Mouse (Mus musculus) Patski (cell line): ENCODE data around the gene Pmepa1. TPM values are rescaled to one million over a fixed set of nuclear protein-coding genes. Genes with fewer than 3 reads are reported as not detected.

Experiments
- ATAC-seq: fragments of 100-300 bp; one replicate; pipeline ENCODE4 v1.8.0; 2021
- CTCF ChIA-PET: fragments of 350-600 bp; sonication (Branson Sonifier 250); formaldehyde crosslinking; loops from one replicate; lab custom pipeline; 2022; ENCODE audit warnings: inconsistent platforms; lab: Charles Lee
- POLR2A ChIA-PET: fragments of 350-600 bp; sonication (Branson Sonifier 250); formaldehyde crosslinking; loops from one replicate; lab custom pipeline; 2022; ENCODE audit warnings: antibody characterized with exemption, inconsistent platforms; lab: Charles Lee
- DNase-seq: peaks from one replicate; pipeline ENCODE4 v3.0.0-alpha.2; 2011; ENCODE audit warnings: low read depth, low spot score
- H3K27me3 ChIP-seq: fragments of 371-371 bp; one replicate; pipeline ENCODE4 v1.5.1; 2021
- CTCF ChIP-seq: fragments of 100-300 bp; IDR thresholded peaks from one replicate; pipeline ENCODE4 v1.5.1; 2021
- in situ Hi-C: fragments of 300-500 bp; cut with MboI; formaldehyde crosslinking; loops from 3 replicates; pipeline ENCODE4 v1.11.1; 2018; ENCODE audit warnings: low pct_unique_long_range_greater_than_20kb, mixed read lengths
- polyA plus RNA-seq: library from polyadenylated mRNA; unstranded; gene quantifications from one replicate; pipeline ENCODE4 v1.2.3, GENCODE M21; 2021

The Pmepa1 gene
- polyA plus RNA-seq, 1 experiment from 2014 or later = 20.1 TPM

DNA sequence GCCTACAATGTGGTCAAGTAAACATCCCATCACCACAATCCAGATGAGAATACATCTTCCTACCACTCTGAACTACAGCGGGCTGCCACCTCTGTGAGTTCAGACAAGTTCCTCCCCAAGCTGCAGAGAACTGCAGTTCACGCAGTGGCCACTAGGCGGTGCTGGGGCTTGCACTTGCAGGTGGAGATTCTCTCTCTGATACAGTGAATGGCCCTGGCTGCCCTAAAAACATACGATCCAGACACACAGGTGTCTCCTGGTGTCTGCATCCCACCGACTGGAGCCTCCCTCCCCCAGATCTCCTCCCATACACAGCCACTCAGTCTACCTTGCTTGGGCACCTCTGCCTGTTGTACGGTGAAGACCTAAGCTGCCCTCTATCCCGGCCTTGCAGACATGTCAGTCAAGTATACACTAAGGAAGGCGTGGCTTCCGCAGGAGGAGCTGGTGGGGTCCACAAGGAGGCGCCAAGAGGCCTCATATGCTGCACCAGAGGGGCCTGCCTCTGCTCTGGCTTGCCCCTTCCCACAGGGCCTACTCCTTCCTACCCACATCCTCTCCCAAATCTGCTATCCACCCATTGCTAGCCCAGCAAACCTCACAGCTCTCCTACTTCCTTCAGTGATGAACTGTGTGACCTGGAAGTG lies 46.6 kb downstream of the Pmepa1 start:
- no peaks in the 10 kb centered on the region for H3K27me3 ChIP-seq
- CTCF ChIA-PET = interaction anchor here (0.7 to 2.3 kb wide), 14 partner anchors 9 to 324 kb away, joined by 3 to 14 read pairs (median 4); partner anchors contain the start of gene Zbp1
- DNase-seq (no peak), ATAC-seq (peak; percentile 77)
- in situ Hi-C loops = loop anchor here (10.0 kb wide), 2 partner anchors 185 to 225 kb away; no protein-coding TSS in a partner anchor
- POLR2A ChIA-PET = interaction anchor here (0.9 to 1.4 kb wide), 2 partner anchors 28 to 44 kb away, joined by 3 to 4 read pairs; no protein-coding TSS in a partner anchor
- TF ChIP-seq CTCF = no peak

DNA sequence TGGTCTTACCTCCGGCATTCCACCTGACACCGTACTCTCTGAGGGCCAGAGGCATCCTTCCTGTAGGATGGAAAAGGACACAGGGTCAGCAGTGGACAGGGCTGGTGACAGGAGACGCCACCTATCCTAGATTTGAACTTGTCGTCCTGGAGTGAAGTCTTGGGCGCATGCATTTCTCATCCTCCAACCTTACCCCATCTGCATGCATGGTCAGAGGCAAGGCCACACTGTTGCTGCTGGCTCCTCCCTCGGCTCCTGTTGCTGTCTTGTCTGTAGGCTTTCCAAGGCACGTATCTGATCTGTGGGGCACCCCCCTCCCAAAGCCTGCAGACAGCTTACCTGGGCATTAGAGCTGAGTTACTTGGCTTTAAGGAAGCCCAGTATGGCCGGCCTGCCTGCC lies 47.8 kb downstream of the Pmepa1 start:
- no peak for ATAC-seq
- in situ Hi-C loops = loop anchor here (10.0 kb wide), 2 partner anchors 186 to 226 kb away; no protein-coding TSS in a partner anchor
- TF ChIP-seq CTCF = no peak
- DNase-seq = no peak
- ChIA-PET CTCF (interaction anchor here (2.1 kb wide), 1 partner anchor 321 kb away, joined by 8 read pairs; no protein-coding TSS in a partner anchor), POLR2A (no interaction called here)
- H3K27me3 ChIP-seq = no peaks in the 10 kb centered on the region

DNA sequence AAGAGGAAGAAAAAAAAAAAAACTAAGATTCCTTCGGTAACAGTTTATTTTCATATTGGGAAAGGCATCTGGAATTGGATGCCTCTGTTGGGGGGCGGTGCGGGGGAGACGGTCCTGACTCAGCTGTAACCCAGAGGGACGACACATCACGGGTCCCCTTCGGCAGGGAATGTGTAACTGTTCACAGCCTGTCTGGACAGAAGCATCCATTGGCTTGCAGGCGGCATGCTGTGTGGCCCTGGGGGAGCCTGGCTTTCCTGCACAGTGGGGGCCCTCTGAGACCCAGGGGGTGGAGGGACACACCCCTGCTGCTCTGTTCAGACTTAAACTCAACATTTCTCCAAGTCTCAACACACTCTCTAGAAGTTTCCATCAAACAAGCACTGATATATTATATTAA lies 49.5 kb downstream of the Pmepa1 start:
- no peak for ATAC-seq
- no peaks in the 10 kb centered on the region for H3K27me3 ChIP-seq
- CTCF ChIA-PET = interaction anchor here (1.7 kb wide), 1 partner anchor 323 kb away, joined by 3 read pairs; no protein-coding TSS in a partner anchor
- DNase-seq = no peak
- in situ Hi-C loops = loop anchor here (10.0 kb wide), 2 partner anchors 188 to 228 kb away; no protein-coding TSS in a partner anchor
- POLR2A ChIA-PET = interaction anchor here (0.6 to 0.7 kb wide), 2 partner anchors 16 to 264 kb away, joined by 3 to 4 read pairs; no protein-coding TSS in a partner anchor
- TF ChIP-seq CTCF = no peak

DNA sequence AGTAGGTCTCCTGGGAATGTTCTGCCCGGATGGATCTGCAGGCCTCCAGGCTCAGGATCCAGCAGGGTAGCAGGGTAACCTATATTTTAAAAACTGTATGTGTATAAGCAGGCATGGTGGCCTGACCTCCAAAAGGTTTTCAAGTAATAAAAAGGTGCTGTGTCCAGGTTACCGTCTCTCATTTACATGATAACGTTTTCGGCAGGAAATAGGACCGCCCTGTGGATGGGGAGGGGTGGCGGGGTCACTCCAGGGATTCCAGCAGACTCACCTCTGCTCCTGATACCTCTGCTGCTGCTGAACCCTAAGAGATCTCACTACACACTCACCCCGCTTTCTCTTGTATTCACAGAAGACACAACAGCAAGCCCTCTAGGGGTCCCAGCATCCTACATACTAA lies 50.4 kb downstream of the Pmepa1 start:
- no peak for TF ChIP-seq CTCF
- ChIA-PET POLR2A (interaction anchor here (0.6 kb wide), 1 partner anchor 265 kb away, joined by 4 read pairs; no protein-coding TSS in a partner anchor), CTCF (no interaction called here)
- DNase-seq (no peak), ATAC-seq (no peak)
- in situ Hi-C loops = loop anchor here (10.0 kb wide), 2 partner anchors 189 to 229 kb away; no protein-coding TSS in a partner anchor
- no peaks in the 10 kb centered on the region for H3K27me3 ChIP-seq

DNA sequence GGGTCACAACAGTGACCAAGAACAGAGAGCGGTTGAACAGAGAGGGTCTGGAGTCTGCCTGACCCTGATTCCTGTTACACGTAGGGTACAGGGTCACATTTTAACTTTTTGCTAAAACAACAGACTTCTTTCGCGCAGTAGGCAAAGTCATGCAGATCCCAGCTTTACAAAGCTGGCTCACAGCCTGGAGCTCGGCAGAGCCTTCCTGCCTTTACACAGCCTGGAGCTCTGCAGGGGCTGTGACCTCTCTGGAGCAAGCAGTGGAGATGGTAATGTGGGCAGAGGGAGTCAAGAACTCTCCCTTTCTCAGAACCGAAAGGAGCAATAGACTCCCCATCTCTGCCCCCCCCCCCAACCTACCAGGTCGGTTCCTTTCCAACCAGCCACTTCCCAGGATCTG lies 51.5 kb downstream of the Pmepa1 start:
- CTCF ChIA-PET = interaction anchor here (1.6 kb wide), 1 partner anchor 190 kb away, joined by 4 read pairs; no protein-coding TSS in a partner anchor
- TF ChIP-seq CTCF = no peak
- DNase-seq (no peak), ATAC-seq (no peak)
- POLR2A ChIA-PET = no interaction called here
- in situ Hi-C loops = loop anchor here (10.0 kb wide), 2 partner anchors 190 to 230 kb away; no protein-coding TSS in a partner anchor
- H3K27me3 ChIP-seq = no peaks in the 10 kb centered on the region

DNA sequence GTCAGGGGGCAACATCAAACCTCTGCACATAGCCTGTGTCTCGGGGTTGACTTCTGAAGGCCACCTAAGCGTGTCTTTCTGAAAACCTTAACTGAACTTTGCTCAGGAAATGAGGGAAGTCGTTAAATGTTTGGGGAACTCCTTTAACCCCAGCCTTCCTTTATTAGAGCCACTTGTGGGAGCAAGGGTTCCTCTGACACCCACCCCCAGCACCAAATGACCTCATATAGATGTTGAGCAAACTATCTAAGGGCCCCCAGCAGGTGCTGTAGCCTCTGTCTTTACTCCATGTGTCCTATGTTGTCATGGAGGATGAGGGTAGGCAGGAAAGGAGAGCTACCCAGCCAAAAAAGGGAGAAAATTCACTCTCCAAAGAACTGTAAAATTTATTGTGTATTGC lies 52.2 kb downstream of the Pmepa1 start:
- ChIA-PET CTCF (interaction anchor here (1.6 kb wide), 1 partner anchor 190 kb away, joined by 4 read pairs; no protein-coding TSS in a partner anchor), POLR2A (no interaction called here)
- in situ Hi-C loops = loop anchor here (10.0 kb wide), 2 partner anchors 191 to 231 kb away; no protein-coding TSS in a partner anchor
- no peak for ATAC-seq
- no peak for TF ChIP-seq CTCF
- H3K27me3 ChIP-seq = no peaks in the 10 kb centered on the region
- DNase-seq = no peak

DNA sequence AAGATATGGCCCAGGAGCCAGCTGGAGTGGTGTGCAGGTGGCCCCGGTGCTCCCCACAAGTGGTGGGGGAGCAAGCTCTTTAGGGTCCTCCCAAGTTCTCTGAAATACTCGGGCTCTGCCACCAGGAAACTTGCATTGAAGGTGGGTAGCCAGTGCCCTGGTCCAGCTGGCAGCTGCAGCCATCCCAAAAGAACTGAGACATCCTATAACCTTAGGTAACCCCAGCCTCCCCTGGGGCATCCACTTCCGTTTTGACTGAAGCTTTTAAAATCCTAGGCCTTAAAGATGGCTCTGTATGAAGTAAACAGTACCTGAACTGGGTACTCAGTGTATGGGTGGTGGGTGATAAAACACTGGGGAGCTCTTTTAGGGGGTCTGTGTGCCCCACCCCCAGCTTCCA lies 52.8 kb downstream of the Pmepa1 start:
- in situ Hi-C loops = loop anchor here (10.0 kb wide), 2 partner anchors 191 to 231 kb away; no protein-coding TSS in a partner anchor
- no peak for ATAC-seq
- no peak for DNase-seq
- no peak for TF ChIP-seq CTCF
- ChIA-PET POLR2A (interaction anchor here (0.6 kb wide), 1 partner anchor 506 kb away, joined by 3 read pairs; no protein-coding TSS in a partner anchor), CTCF (interaction anchor here (1.6 kb wide), 1 partner anchor 191 kb away, joined by 4 read pairs; no protein-coding TSS in a partner anchor)
- no peaks in the 10 kb centered on the region for H3K27me3 ChIP-seq

DNA sequence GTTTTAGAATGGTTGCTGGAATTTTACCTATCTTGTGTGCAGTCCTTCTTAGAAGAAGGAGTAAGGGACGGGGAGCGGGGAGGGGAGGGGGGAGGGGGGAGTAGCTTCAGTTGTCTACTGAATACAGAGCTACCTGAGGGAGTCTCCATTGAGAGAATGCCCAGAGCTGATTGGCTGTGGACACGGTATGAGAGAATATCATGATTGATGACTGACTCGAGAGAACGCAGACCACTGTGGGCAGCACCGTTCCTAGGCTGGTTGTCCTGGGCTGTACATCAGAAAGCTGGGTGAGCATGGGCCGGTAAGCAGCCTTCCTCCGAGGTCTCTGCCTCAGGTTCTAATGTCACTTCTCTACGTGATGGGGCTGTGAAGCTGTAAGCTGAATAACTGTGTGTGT lies 55.6 kb downstream of the Pmepa1 start:
- TF ChIP-seq CTCF = no peak

DNA sequence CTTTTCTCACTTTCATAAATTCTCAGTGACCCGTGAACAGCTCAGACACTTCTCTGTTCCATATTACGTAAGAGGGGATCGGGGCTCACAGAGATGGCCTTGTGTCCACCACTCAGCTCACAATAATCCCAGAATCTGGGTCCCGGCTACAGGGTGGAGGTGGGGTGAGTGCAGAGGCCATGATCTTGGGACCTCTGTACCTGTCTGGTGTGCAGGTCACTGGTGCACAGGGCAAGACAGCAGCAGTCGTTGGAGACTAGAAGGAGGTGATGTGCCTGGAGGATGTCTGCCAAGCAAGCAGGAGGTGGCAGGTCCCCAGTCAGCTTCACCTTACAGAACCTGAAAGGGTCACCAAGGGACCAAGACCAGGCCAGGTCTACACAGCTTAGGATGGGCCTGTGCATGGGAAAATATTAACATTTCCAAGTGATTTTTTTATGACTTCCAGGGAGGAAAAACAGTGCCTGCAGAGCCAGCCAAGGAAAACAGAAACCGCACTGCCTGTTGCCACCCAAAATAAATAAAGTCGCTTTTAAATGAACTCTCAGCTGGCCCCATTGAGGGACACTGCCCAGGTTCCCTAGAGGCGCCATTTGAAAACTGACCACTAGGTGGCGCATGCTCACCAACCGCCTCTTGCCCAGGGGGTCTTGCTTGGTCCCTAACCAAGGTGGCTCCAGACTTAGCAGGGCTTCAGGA lies 56.9 kb downstream of the Pmepa1 start:
- POLR2A ChIA-PET = interaction anchor here (0.7 kb wide), 1 partner anchor 83 kb away, joined by 3 read pairs; no protein-coding TSS in a partner anchor
- TF ChIP-seq CTCF = peak; percentile 83
- DNase-seq = no peak
- H3K27me3 ChIP-seq = no peaks in the 10 kb centered on the region
- in situ Hi-C loops = no loop called here
- CTCF ChIA-PET = interaction anchor here (0.6 to 2.3 kb wide), 12 partner anchors 11 to 330 kb away, joined by 3 to 13 read pairs (median 3); no protein-coding TSS in a partner anchor
- peak; percentile 68 for ATAC-seq

More for the DNA sequence above, 55.6 kb downstream of the Pmepa1 start:
- in situ Hi-C loops = loop anchor here (10.0 kb wide), 2 partner anchors 194 to 234 kb away; no protein-coding TSS in a partner anchor
- ChIA-PET POLR2A (interaction anchor here (0.6 kb wide), 1 partner anchor 661 kb away, joined by 4 read pairs; no protein-coding TSS in a partner anchor), CTCF (interaction anchor here (1.0 to 2.3 kb wide), 3 partner anchors 9 to 231 kb away, joined by 3 to 7 read pairs (median 7); no protein-coding TSS in a partner anchor)
- H3K27me3 ChIP-seq = no peaks in the 10 kb centered on the region
- DNase-seq (no peak), ATAC-seq (no peak)
